Comparison of ENCODE assay signal across 8 mouse cellular contexts in genomic region chr9:15029025-15029727, GRCm38 (mm10). TPM values are rescaled to one million over a fixed set of nuclear protein-coding genes. Genes with fewer than 3 reads are reported as not detected.
DNase-seq lines count a peak whose midpoint lies in the region; ATAC-seq and TF ChIP-seq lines count a peak whose summit lies in the region.

No protein-coding gene starts in this region.

- H3K9ac ChIP-seq in hindbrain, embryonic 11.5 days (ENCODE audit: low read depth, low read length) = no peak overlapping the region
- H3K9ac ChIP-seq in hindbrain, embryonic 12.5 days = no peak overlapping the region
- H3K9ac ChIP-seq in limb, embryonic 13.5 days = no peak overlapping the region
- H3K9ac ChIP-seq in midbrain, postnatal 0 days (replicated peaks; ENCODE audit: low read length, poor library complexity, severe bottlenecking) = no peak overlapping the region

- TF ChIP-seq CTCF in midbrain, postnatal 0 days (IDR thresholded peaks at IDR 0.05) = peak; percentile 70

- no peaks in the 10 kb centered on the region for H3K9me3 ChIP-seq in hindbrain, embryonic 11.5 days (ENCODE audit: control insufficient read depth, low read length)
- 0 out of 2 replicates have a peak, but pooled peaks cover 5% of the 10 kb centered on the region for H3K9me3 ChIP-seq in hindbrain, embryonic 12.5 days (replicated peaks)
- H3K9me3 ChIP-seq in limb, embryonic 13.5 days = no peaks in the 10 kb centered on the region
- no peaks in the 10 kb centered on the region for H3K9me3 ChIP-seq in midbrain, postnatal 0 days (ENCODE audit: low read length)

- no peaks in the 10 kb centered on the region for H3K4me1 ChIP-seq in hindbrain, embryonic 11.5 days (replicated peaks; ENCODE audit: control insufficient read depth, insufficient read depth, low read length)
- no peaks in the 10 kb centered on the region for H3K4me1 ChIP-seq in hindbrain, embryonic 12.5 days
- no peaks in the 10 kb centered on the region for H3K4me1 ChIP-seq in limb, embryonic 13.5 days
- no peaks in the 10 kb centered on the region for H3K4me1 ChIP-seq in midbrain, postnatal 0 days (ENCODE audit: insufficient read depth, low read length)

- intact Hi-C loops in gastrocnemius, postnatal 14 days (cut with DNase I; ENCODE audit: low total_unique reads) = loop anchor here (2.0 to 10.0 kb wide), 2 partner anchors 86 to 144 kb away; partner anchors contain the start of gene Hephl1

- H3K27me3 ChIP-seq in hindbrain, embryonic 11.5 days (ENCODE audit: control insufficient read depth, insufficient read depth, low read length) = no peaks in the 10 kb centered on the region
- H3K27me3 ChIP-seq in hindbrain, embryonic 12.5 days = no peaks in the 10 kb centered on the region
- H3K27me3 ChIP-seq in limb, embryonic 13.5 days = no peaks in the 10 kb centered on the region
- no peaks in the 10 kb centered on the region for H3K27me3 ChIP-seq in midbrain, postnatal 0 days (ENCODE audit: insufficient read depth, low read length)

- no peak overlapping the region for H3K27ac ChIP-seq in hindbrain, embryonic 11.5 days (ENCODE audit: low read depth, low read length)
- H3K27ac ChIP-seq in hindbrain, embryonic 12.5 days = no peak overlapping the region
- H3K27ac ChIP-seq in limb, embryonic 13.5 days = no peak overlapping the region
- H3K27ac ChIP-seq in midbrain, postnatal 0 days (ENCODE audit: low read depth, low read length) = no peak overlapping the region

- peak; percentile 70 for DNase-seq in hindbrain, embryonic 11.5 days (ENCODE audit: low spot score)
- peak; percentile 49 to 65 for DNase-seq in CD8-positive naive resting alpha-beta T cell, adult 2 months (ENCODE audit: low read depth in 2 of 2, low spot score in 2 of 2)
- peak; percentile 60 for DNase-seq in c-Kit-positive CD71-negative TER-119-negative erythroid progenitor cells, embryonic 14.5 days (ENCODE audit: low read depth)
- peak; percentile 71 for DNase-seq in gastrocnemius, postnatal 14 days
- DNase-seq in midbrain, postnatal 0 days (ENCODE audit: low spot score) = peak; percentile 51
- peak; percentile 12 for DNase-seq in yolk sac, embryonic 10.5 days (ENCODE audit: low spot score)

- no peak overlapping the region for H3K4me3 ChIP-seq in hindbrain, embryonic 11.5 days (ENCODE audit: low read depth, low read length)
- no peak overlapping the region for H3K4me3 ChIP-seq in hindbrain, embryonic 12.5 days
- no peak overlapping the region for H3K4me3 ChIP-seq in limb, embryonic 13.5 days
- H3K4me3 ChIP-seq in midbrain, postnatal 0 days (ENCODE audit: low read depth, low read length) = no peak overlapping the region

- peaks cover 2% of the 10 kb centered on the region; the same call in 1 of the 2 replicates for H3K36me3 ChIP-seq in hindbrain, embryonic 11.5 days (ENCODE audit: control insufficient read depth, insufficient read depth, low read length)
- H3K36me3 ChIP-seq in hindbrain, embryonic 12.5 days = peaks cover 26% of the 10 kb centered on the region; the same call in 1 of the 2 replicates
- H3K36me3 ChIP-seq in limb, embryonic 13.5 days = peaks cover 24% of the 10 kb centered on the region
- H3K36me3 ChIP-seq in midbrain, postnatal 0 days (ENCODE audit: insufficient read depth, low read length) = 0 out of 2 replicates have a peak, but pooled peaks cover 6% of the 10 kb centered on the region

- WGBS in hindbrain, embryonic 11.5 days = 59% methylated on average over 4 of the region's 5 CpGs
- 69% methylated on average over 5 of the region's 5 CpGs for whole genome bisulfite sequencing in hindbrain, embryonic 12.5 days
- 60% methylated on average over 5 of the region's 5 CpGs for WGBS in limb, embryonic 13.5 days
- 64% methylated on average over 5 of the region's 5 CpGs for WGBS in midbrain, postnatal 0 days

- no peak overlapping the region for H3K4me2 ChIP-seq in hindbrain, embryonic 11.5 days (replicated peaks; ENCODE audit: low read depth, low read length)
- no peak overlapping the region for H3K4me2 ChIP-seq in hindbrain, embryonic 12.5 days (replicated peaks)
- H3K4me2 ChIP-seq in limb, embryonic 13.5 days (replicated peaks) = no peak overlapping the region
- no peak overlapping the region for H3K4me2 ChIP-seq in midbrain, postnatal 0 days (ENCODE audit: low read depth, low read length, poor library complexity, severe bottlenecking)

- ATAC-seq in hindbrain, embryonic 11.5 days (ENCODE audit: low FRiP score) = 0 out of 2 replicates have a peak, but pooled peaks have one; percentile 35
- no peak; the same call in 1 of the 2 replicates for ATAC-seq in hindbrain, embryonic 12.5 days (ENCODE audit: low FRiP score)
- 0 out of 2 replicates have a peak, but pooled peaks have one; percentile 48 for ATAC-seq in limb, embryonic 13.5 days (ENCODE audit: low FRiP score, low read depth)
- 0 out of 2 replicates have a peak, but pooled peaks have one; percentile 41 for ATAC-seq in midbrain, postnatal 0 days (ENCODE audit: low FRiP score)

RNA-seq across cellular contexts. Expression of gene Panx1, which starts 16.1 kb away (rescaled TPM):
- polyA plus RNA-seq in hindbrain, embryonic 11.5 days (2014; fragmentation: Nextera tagmentation; extraction: Ambion mirVana) = 113 and 129 TPM in 2 replicates
- 104 and 114 TPM in 2 replicates for polyA plus RNA-seq in hindbrain, embryonic 12.5 days (2016; fragmentation: Nextera tagmentation; extraction: Ambion mirVana)
- total RNA-seq in gastrocnemius, postnatal 14 days (2021) = 10 to 100 TPM; 18.6 to 43.0 TPM
- polyA plus RNA-seq in limb, embryonic 13.5 days (2015; fragmentation: Nextera tagmentation; extraction: Ambion mirVana) = 46.2 and 49.8 TPM in 2 replicates
- 136 and 143 TPM in 2 replicates for total RNA-seq in midbrain, postnatal 0 days (2014; rRNA removed)
- 154 and 157 TPM in 2 replicates for polyA plus RNA-seq in midbrain, postnatal 0 days (2015; fragmentation: Nextera tagmentation; extraction: Ambion mirVana)

Comparison
In these comparisons a context has a peak if more than half of its experiments do, and no peak if none do; other contexts are left out.
1. DNase-seq: peak in every context shown above with its lines; median percentile 71 in gastrocnemius, postnatal 14 days; 70 in hindbrain, embryonic 11.5 days; 60 in c-Kit-positive CD71-negative TER-119-negative erythroid progenitor cells, embryonic 14.5 days; 57 in CD8-positive naive resting alpha-beta T cell, adult 2 months; 51 in midbrain, postnatal 0 days; 12 in yolk sac, embryonic 10.5 days.